Mouse (Mus musculus): Measurements from ENCODE around the gene Eml3. TPM values are rescaled to one million over a fixed set of nuclear protein-coding genes. Genes with fewer than 3 reads are reported as not detected.
A peak's percentile ranks its signal among the peaks of the same experiment; 100 is the strongest.

Gene Eml3
- polyA plus RNA-seq, 1 experiment from 2014 or later: 9.5 TPM

- Histone ChIP-seq H3K9ac (replicated peaks) (no peak overlapping the region), H3K4me2 (ENCODE audit: low read depth, low read length) (no peak overlapping the region), H3K4me3 (ENCODE audit: low read depth, low read length) (no peak overlapping the region), H3K9me3 (ENCODE audit: low read length) (no peaks in the 10 kb centered on the region), H3K27ac (ENCODE audit: low read depth) (no peak overlapping the region), H3K36me3 (replicated peaks; ENCODE audit: insufficient read depth, low read length) (peaks cover 71% of the 10 kb centered on the region), H3K4me1 (ENCODE audit: insufficient read depth) (no peaks in the 10 kb centered on the region), H3K27me3 (ENCODE audit: insufficient read depth, low read length) (no peaks in the 10 kb centered on the region)
- 94% methylated on average over 3 of the region's 3 CpGs for WGBS (ENCODE audit: insufficient replicate concordance)
- no peak for DNase-seq
- TF ChIP-seq CTCF (IDR thresholded peaks at IDR 0.05; ENCODE audit: low read depth) (no peak), EP300 (IDR thresholded peaks at IDR 0.05; ENCODE audit: low read depth) (no peak)
- ATAC-seq: no peak
These were observed 15.1 kb upstream of the Eml3 start for GRCm38 (mm10) chr19:8914212-8914611.

- no peak overlapping the region for H3K9ac ChIP-seq (replicated peaks)
- H3K27ac ChIP-seq (ENCODE audit: low read depth): no peak overlapping the region
- H3K4me2 ChIP-seq (ENCODE audit: low read depth, low read length): no peak overlapping the region
- no peaks in the 10 kb centered on the region for H3K9me3 ChIP-seq (ENCODE audit: low read length)
- DNase-seq (no peak), ATAC-seq (no peak)
- H3K27me3 ChIP-seq (ENCODE audit: insufficient read depth, low read length): no peaks in the 10 kb centered on the region
- no peak overlapping the region for H3K4me3 ChIP-seq (ENCODE audit: low read depth, low read length)
- WGBS (ENCODE audit: insufficient replicate concordance): 77% methylated on average over 3 of the region's 3 CpGs
- TF ChIP-seq EP300 (IDR thresholded peaks at IDR 0.05; ENCODE audit: low read depth) (no peak), CTCF (IDR thresholded peaks at IDR 0.05; ENCODE audit: low read depth) (no peak)
- H3K36me3 ChIP-seq (replicated peaks; ENCODE audit: insufficient read depth, low read length): peaks cover 32% of the 10 kb centered on the region
- H3K4me1 ChIP-seq (ENCODE audit: insufficient read depth): peaks cover 13% of the 10 kb centered on the region
These were observed 10.4 kb upstream of the Eml3 start for GRCm38 (mm10) chr19:8919000-8919399.

GRCm38 (mm10) chr19:8919684-8920072 is 9.7 kb upstream of the Eml3 start:
- peak overlapping the region; percentile 90 for H3K27ac ChIP-seq (ENCODE audit: low read depth)

DNA sequence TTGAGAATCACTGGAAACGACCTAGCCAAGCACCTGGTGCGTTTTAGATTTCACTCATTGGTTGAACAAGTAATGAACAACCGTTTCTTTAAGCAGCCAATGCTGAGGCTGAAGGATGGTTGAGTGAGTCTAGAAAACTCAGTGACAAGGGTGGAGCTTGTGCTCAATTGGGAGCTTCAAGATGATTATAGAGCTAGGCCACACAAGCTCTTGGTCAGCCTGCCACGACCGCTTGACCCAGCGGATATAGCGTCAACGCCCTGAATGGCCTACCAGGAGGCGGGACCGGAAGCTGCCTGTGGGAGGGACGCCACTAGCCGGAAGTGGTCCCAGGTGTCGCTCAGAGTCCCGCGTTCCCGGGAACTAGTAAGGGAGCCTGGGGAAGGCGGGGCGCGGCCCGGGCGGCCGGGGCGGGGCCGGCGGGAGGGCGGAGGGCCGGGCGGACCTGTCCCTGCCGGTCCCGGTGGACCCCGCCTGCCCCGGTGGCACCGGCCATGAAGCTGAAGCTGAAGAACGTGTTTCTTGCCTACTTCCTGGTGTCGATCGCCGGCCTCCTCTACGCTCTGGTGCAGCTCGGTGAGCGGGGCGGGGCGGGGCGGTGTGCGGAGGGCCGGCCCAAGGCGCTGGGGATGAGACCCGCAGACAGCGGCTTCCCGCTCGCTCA is 9.1 kb upstream of the Eml3 start, which contains the start of gene B3gat3:
TSS of gene B3gat3 (plus strand) at position 302 of the 664 bp plus-strand sequence.
- ATAC-seq (peak; percentile 95), DNase-seq (peak; percentile 95)
- Histone ChIP-seq H3K4me3 (ENCODE audit: low read depth, low read length) (peak within 1 kb of the TSS; percentile 79), H3K4me1 (ENCODE audit: insufficient read depth) (peaks cover 13% of the 10 kb centered on the region), H3K27ac (ENCODE audit: low read depth) (peak within 1 kb of the TSS; percentile 90), H3K36me3 (replicated peaks; ENCODE audit: insufficient read depth, low read length) (peaks cover 21% of the 10 kb centered on the region), H3K9ac (replicated peaks) (peak within 1 kb of the TSS; percentile 75), H3K27me3 (ENCODE audit: insufficient read depth, low read length) (no peaks in the 10 kb centered on the region), H3K4me2 (ENCODE audit: low read depth, low read length) (peak within 1 kb of the TSS; percentile 94), H3K9me3 (ENCODE audit: low read length) (no peaks in the 10 kb centered on the region)
- under 1% methylated on average over 48 of the region's 50 CpGs for WGBS (ENCODE audit: insufficient replicate concordance)
- TF ChIP-seq EP300 (IDR thresholded peaks at IDR 0.05; ENCODE audit: low read depth): 0 out of 2 replicates have a peak, but pooled peaks have one; percentile 29
- TF ChIP-seq CTCF (IDR thresholded peaks at IDR 0.05; ENCODE audit: low read depth): no peak

More at GRCm38 (mm10) chr19:8919684-8920072, 9.7 kb upstream of the Eml3 start:
- WGBS (ENCODE audit: insufficient replicate concordance): 62% methylated on average over 6 of the region's 6 CpGs
- ATAC-seq (no peak), DNase-seq (no peak)
- Histone ChIP-seq H3K36me3 (replicated peaks; ENCODE audit: insufficient read depth, low read length) (peaks cover 25% of the 10 kb centered on the region), H3K4me2 (ENCODE audit: low read depth, low read length) (peak overlapping the region; percentile 94), H3K27me3 (ENCODE audit: insufficient read depth, low read length) (no peaks in the 10 kb centered on the region), H3K4me3 (ENCODE audit: low read depth, low read length) (peak overlapping the region; percentile 79), H3K4me1 (ENCODE audit: insufficient read depth) (peaks cover 13% of the 10 kb centered on the region), H3K9me3 (ENCODE audit: low read length) (no peaks in the 10 kb centered on the region), H3K9ac (replicated peaks) (peak overlapping the region; percentile 75)
- no peak for TF ChIP-seq EP300 (IDR thresholded peaks at IDR 0.05; ENCODE audit: low read depth)
- no peak for TF ChIP-seq CTCF (IDR thresholded peaks at IDR 0.05; ENCODE audit: low read depth)

- DNase-seq (peak; percentile 56), ATAC-seq (peak; percentile 37)
- 2% methylated on average over 6 of the region's 6 CpGs for WGBS (ENCODE audit: insufficient replicate concordance)
- H3K27me3 ChIP-seq (ENCODE audit: insufficient read depth, low read length): no peaks in the 10 kb centered on the region
- no peak for TF ChIP-seq EP300 (IDR thresholded peaks at IDR 0.05; ENCODE audit: low read depth)
- no peak for TF ChIP-seq CTCF (IDR thresholded peaks at IDR 0.05; ENCODE audit: low read depth)
- H3K4me3 ChIP-seq (ENCODE audit: low read depth, low read length): peak overlapping the region; percentile 79
- H3K9me3 ChIP-seq (ENCODE audit: low read length): no peaks in the 10 kb centered on the region
- H3K27ac ChIP-seq (ENCODE audit: low read depth): peak overlapping the region; percentile 90
- peak overlapping the region; percentile 94 for H3K4me2 ChIP-seq (ENCODE audit: low read depth, low read length)
- H3K36me3 ChIP-seq (replicated peaks; ENCODE audit: insufficient read depth, low read length): peaks cover 21% of the 10 kb centered on the region
- H3K9ac ChIP-seq (replicated peaks): peak overlapping the region; percentile 75
- peaks cover 13% of the 10 kb centered on the region for H3K4me1 ChIP-seq (ENCODE audit: insufficient read depth)
These were observed 8.5 kb upstream of the Eml3 start for GRCm38 (mm10) chr19:8920836-8921291.

DNA sequence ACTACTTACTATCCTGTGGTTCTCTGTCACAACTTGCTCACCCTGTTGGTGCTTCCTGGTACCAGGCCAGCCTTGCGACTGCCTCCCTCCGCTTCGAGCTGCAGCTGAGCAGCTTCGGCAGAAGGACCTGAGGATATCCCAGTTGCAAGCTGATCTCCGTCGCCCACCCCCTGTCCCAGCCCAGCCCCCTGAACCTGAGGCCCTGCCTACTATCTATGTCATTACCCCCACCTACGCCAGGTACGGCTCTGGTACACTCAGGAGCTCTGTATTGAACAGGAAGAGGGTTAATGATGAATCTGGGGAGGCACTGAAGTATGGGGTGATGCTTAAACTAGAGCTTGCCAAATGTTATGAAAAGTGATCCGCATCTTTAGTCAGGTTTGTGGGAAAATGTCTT is 7.6 kb upstream of the Eml3 start:
- no peak for ATAC-seq
- H3K27ac ChIP-seq (ENCODE audit: low read depth): peak overlapping the region; percentile 90
- no peak for TF ChIP-seq CTCF (IDR thresholded peaks at IDR 0.05; ENCODE audit: low read depth)
- no peak for TF ChIP-seq EP300 (IDR thresholded peaks at IDR 0.05; ENCODE audit: low read depth)
- WGBS (ENCODE audit: insufficient replicate concordance): 61% methylated on average over 9 of the region's 9 CpGs
- DNase-seq: peak; percentile 31
- H3K27me3 ChIP-seq (ENCODE audit: insufficient read depth, low read length): no peaks in the 10 kb centered on the region
- H3K4me3 ChIP-seq (ENCODE audit: low read depth, low read length): peak overlapping the region; percentile 79
- peak overlapping the region; percentile 75 for H3K9ac ChIP-seq (replicated peaks)
- no peaks in the 10 kb centered on the region for H3K9me3 ChIP-seq (ENCODE audit: low read length)
- H3K36me3 ChIP-seq (replicated peaks; ENCODE audit: insufficient read depth, low read length): peaks cover 23% of the 10 kb centered on the region
- peak overlapping the region; percentile 94 for H3K4me2 ChIP-seq (ENCODE audit: low read depth, low read length)
- H3K4me1 ChIP-seq (ENCODE audit: insufficient read depth): peaks cover 15% of the 10 kb centered on the region

All from liver, postnatal 0 days (tissue).